Mouse (Mus musculus) intestine, embryonic 14.5 days (tissue): Measurements from ENCODE around the gene Poc1a. TPM values are rescaled to one million over a fixed set of nuclear protein-coding genes. Genes with fewer than 3 reads are reported as not detected.

Source experiments
- ATAC-seq: fragments of 200-750 bp; cut with Nextera tagmentation; replicated peaks from 2 replicates; pipeline ENCODE4 v1.8.0; 2017; ENCODE audit warnings: low read depth, moderate number of reproducible peaks, moderate TSS enrichment, moderate library complexity; ENCODE audit not compliant: low FRiP score, low TSS enrichment
- DNase-seq: peaks from one replicate; pipeline ENCODE4 v3.0.0-alpha.2; 2018; ENCODE audit warnings: low spot score
- H3K27ac ChIP-seq: fragments of 300-500 bp; sonication (generic); 2 replicates; pipeline ENCODE4 v1.5.1; 2014; ENCODE audit warnings: low read depth, mild to moderate bottlenecking, control low read depth
- H3K27me3 ChIP-seq: fragments of 300-500 bp; sonication (generic); replicated peaks from 2 replicates; pipeline ENCODE4 v1.6.1; 2014; ENCODE audit warnings: low read length, control low read depth; ENCODE audit not compliant: control insufficient read depth, insufficient read depth
- H3K36me3 ChIP-seq: fragments of 300-500 bp; sonication (generic); 2 replicates; pipeline ENCODE4 v1.6.1; 2014; ENCODE audit warnings: low read length, control low read depth; ENCODE audit not compliant: control insufficient read depth, insufficient read depth
- H3K4me1 ChIP-seq: fragments of 300-500 bp; sonication (generic); replicated peaks from 2 replicates; pipeline ENCODE4 v1.6.1; 2014; ENCODE audit warnings: low read length, control low read depth, mixed read lengths; ENCODE audit not compliant: control insufficient read depth, insufficient read depth
- H3K4me2 ChIP-seq: fragments of 300-500 bp; sonication (generic); 2 replicates; pipeline ENCODE4 v1.6.1; 2014; ENCODE audit warnings: low read length
- H3K4me3 ChIP-seq: fragments of 300-500 bp; sonication (generic); 2 replicates; pipeline ENCODE4 v1.5.1; 2014; ENCODE audit warnings: low read depth, low read length, control low read depth, mixed read lengths
- H3K9ac ChIP-seq: fragments of 300-500 bp; sonication (generic); 2 replicates; pipeline ENCODE4 v1.6.1; 2014; ENCODE audit warnings: mild to moderate bottlenecking, low read length
- H3K9me3 ChIP-seq: fragments of 300-500 bp; sonication (generic); 2 replicates; pipeline ENCODE4 v1.6.1; 2016; ENCODE audit warnings: low read length, control low read depth; ENCODE audit not compliant: control insufficient read depth
- WGBS: fragments of 180-500 bp; shearing (Covaris S2); extraction: QIAGEN DNeasy Blood & Tissue Kit; methylation state at CpG from one replicate; pipeline ENCODE4 v1.1.7; 2014; 5-methylcytosine and 5-hydroxymethylcytosine counted together
- polyA plus RNA-seq: library from polyadenylated mRNA; unstranded; fragments of >200 nt; fragmentation: Nextera tagmentation; extraction: Ambion mirVana; gene quantifications from 2 replicates; pipeline ENCODE4 v1.2.1, GENCODE M21; 2014

Gene Poc1a
- polyA plus RNA-seq, 1 experiment from 2014 or later: 29.1 TPM

DNA sequence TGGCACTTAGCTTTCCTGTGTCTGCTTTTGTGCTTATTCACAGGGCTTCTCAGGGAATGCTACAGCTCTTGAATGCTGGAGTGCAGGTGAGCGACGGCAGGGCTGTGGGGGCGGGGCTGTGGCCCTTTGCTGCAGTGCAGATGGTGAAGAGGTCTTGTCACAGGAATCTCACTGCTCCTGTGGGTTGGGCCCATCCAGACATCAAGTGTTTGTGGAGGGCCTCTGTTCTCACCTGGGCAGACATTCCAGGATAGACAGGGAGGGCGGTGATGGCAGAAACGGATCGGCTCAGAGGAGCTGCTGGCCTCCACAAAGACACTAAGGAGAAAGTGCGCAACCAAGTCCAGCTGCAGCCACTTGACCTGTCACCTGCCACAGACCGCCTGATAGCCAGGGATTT lies 45.4 kb downstream of the Poc1a start:
- no peak overlapping the region for H3K27ac ChIP-seq
- H3K9ac ChIP-seq: no peak overlapping the region
- ATAC-seq: no peak
- no peaks in the 10 kb centered on the region for H3K9me3 ChIP-seq
- no peaks in the 10 kb centered on the region for H3K27me3 ChIP-seq
- DNase-seq: no peak
- no peaks in the 10 kb centered on the region for H3K36me3 ChIP-seq
- H3K4me2 ChIP-seq: no peak overlapping the region
- no peak overlapping the region for H3K4me3 ChIP-seq
- H3K4me1 ChIP-seq: peaks cover 9% of the 10 kb centered on the region; the same call in 1 of the 2 replicates
- WGBS: 68% methylated on average over 8 of the region's 8 CpGs

DNA sequence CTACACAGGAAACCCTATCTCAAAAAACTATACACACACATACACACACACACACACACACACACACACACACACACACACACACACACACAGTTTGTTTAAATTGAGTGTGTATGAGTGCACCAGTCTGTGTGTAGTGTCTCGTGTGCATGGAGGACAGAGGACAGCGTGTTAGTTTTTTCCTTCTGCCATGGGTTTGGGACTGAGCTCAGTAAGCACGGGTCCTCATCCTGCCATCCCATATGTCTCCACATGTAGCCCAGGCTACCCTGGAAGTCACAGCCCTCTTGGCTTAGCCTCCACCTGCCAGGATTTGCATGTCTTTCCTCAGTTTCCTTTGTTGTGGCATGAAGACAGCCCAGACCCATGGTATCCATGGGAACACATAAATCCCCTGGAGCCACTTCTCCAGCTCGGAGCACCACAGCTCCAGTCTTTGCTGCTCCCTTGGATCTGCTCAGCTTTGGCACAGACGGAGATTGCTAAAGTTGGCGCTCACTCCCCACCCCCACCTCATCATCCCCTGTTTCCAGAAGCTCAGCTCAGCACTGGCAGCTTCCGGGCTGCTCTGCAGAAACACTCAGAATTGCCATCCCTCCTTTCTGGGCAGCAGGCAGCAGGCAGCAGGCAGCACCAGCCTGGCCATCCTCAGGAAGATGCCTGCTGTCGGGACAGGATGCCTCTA lies 46.4 kb downstream of the Poc1a start:
- ATAC-seq (no peak), DNase-seq (no peak)
- Histone ChIP-seq H3K4me3 (no peak overlapping the region), H3K27me3 (no peaks in the 10 kb centered on the region), H3K4me1 (peaks cover 9% of the 10 kb centered on the region; the same call in 1 of the 2 replicates), H3K9me3 (no peaks in the 10 kb centered on the region), H3K36me3 (no peaks in the 10 kb centered on the region), H3K4me2 (no peak overlapping the region), H3K27ac (no peak overlapping the region), H3K9ac (no peak overlapping the region)
- 80% methylated on average over 8 of the region's 8 CpGs for WGBS

DNA sequence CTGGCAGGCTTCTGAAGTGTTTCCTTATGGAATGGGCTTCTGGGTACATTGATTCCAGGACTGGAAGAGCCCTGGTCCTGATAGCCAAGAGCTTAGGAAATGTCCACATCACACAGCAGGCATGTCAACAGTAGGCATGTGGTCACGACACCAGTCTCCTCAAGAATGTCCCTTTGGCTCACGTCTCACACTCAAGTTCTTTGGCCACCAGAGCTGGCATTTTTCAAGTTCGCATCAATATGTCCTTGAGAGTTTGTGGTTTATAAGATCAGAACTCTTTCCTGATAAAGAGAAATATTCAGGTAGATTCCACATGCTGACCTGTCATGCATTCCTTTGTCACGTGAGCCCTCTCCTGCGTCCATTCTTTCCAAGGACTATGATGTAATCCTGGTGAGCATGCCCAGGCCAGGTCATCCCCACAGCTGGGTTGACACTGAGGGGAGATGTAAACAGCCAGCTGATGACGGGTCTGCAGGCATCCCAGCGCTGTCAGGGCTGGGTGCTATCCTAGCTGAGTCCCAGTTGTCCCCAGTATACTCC lies 47.3 kb downstream of the Poc1a start:
- Histone ChIP-seq H3K4me3 (no peak overlapping the region), H3K27ac (no peak overlapping the region), H3K9me3 (no peaks in the 10 kb centered on the region), H3K4me1 (peaks cover 9% of the 10 kb centered on the region; the same call in 1 of the 2 replicates), H3K9ac (no peak overlapping the region), H3K27me3 (no peaks in the 10 kb centered on the region), H3K36me3 (no peaks in the 10 kb centered on the region), H3K4me2 (no peak overlapping the region)
- WGBS: 60% methylated on average over 7 of the region's 7 CpGs
- ATAC-seq (no peak), DNase-seq (no peak)

DNA sequence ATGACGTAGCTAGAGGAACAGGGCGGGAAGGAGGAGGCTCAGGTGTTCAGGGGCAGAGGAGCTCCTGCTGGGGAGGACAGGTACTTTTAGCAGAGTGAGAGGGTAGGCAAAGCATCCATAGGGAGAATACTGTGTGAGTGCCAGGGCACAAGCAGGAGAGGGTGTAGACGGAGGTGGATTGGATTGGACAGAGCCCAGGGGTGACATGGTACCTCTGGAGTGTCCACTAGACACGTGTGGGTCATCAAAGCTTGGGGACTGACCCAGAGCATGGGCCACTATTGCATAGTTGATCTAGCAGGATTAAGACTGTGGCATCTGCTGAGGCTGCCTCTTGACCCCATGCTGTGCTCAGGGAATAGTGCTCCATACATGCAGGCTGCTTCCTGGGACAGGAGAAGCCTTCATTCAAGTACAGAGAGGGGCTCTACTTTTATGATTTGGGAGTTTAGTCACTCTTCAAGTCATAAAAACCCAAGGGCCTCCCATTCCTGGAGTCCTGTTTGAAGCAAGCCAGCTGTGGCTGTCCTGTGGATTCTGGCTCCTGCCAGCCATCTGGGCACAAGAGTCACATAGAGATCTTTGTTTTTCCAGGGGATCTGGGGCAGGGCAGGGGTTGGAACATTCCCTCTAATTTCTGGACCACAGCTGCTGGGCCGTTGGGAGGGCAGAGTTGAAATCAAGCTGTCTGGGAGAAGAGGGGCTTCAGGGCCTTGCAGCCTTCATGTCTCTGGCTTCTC lies 48.1 kb downstream of the Poc1a start:
- WGBS: 66% methylated on average over 5 of the region's 5 CpGs
- no peak overlapping the region for H3K9ac ChIP-seq
- H3K27me3 ChIP-seq: no peaks in the 10 kb centered on the region
- ATAC-seq: no peak
- H3K9me3 ChIP-seq: no peaks in the 10 kb centered on the region
- no peak overlapping the region for H3K4me3 ChIP-seq
- no peaks in the 10 kb centered on the region for H3K36me3 ChIP-seq
- peaks cover 9% of the 10 kb centered on the region; the same call in 1 of the 2 replicates for H3K4me1 ChIP-seq
- peak overlapping the region; percentile 24 for H3K27ac ChIP-seq
- no peak overlapping the region for H3K4me2 ChIP-seq
- no peak for DNase-seq

DNA sequence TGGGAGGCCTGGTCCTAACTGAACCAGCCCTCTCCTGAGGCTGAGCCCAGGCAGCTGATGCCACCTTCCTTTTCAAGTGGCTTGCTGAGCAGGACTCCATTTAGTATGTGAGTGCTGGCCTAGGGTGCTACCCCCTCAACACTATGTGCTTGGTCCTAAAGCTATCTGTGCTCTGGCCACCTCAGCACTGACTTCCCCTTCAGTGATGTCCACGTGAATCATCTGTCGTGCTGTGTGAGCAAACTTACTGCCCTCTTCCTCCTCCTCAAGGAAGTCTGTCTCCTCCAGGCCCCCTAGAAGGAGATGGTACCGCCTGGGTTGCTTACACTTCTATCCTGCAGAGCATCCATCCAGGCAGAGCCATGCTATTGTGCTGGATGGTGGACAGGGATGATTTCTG lies 51.9 kb downstream of the Poc1a start:
- H3K4me1 ChIP-seq: peaks cover 10% of the 10 kb centered on the region; the same call in 1 of the 2 replicates
- H3K27ac ChIP-seq: no peak overlapping the region
- H3K9ac ChIP-seq: no peak overlapping the region
- no peak overlapping the region for H3K4me2 ChIP-seq
- DNase-seq (no peak), ATAC-seq (no peak)
- no peaks in the 10 kb centered on the region for H3K9me3 ChIP-seq
- no peaks in the 10 kb centered on the region for H3K27me3 ChIP-seq
- no peak overlapping the region for H3K4me3 ChIP-seq
- no peaks in the 10 kb centered on the region for H3K36me3 ChIP-seq
- 63% methylated on average over 3 of the region's 3 CpGs for WGBS

DNA sequence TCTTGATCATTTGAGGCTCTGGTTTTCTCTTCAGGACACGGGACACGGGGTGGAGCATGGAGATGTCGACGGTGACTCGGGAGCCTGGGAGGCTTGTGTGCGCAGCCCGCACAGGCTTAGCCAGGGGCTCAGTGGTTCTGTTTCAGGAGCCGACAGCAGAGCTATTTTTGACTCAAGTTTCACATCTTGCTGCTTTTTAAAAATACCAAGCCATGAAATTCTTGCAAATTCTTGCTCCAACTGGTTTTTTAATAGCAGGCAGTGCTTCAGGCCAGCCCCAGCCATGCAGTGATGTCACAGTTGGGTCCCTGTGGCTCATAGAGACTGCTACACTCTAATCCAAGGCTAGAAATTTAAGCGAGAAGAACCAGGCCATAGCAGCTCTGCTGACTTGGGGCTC lies 56.8 kb downstream of the Poc1a start:
- WGBS: 72% methylated on average over 9 of the region's 9 CpGs
- H3K27ac ChIP-seq: peak overlapping the region; percentile 48
- no peak overlapping the region for H3K4me2 ChIP-seq
- no peaks in the 10 kb centered on the region for H3K36me3 ChIP-seq
- DNase-seq (no peak), ATAC-seq (no peak)
- H3K9me3 ChIP-seq: no peaks in the 10 kb centered on the region
- peak overlapping the region; percentile 13; the same call in 1 of the 2 replicates for H3K9ac ChIP-seq
- no peak overlapping the region for H3K4me3 ChIP-seq
- H3K4me1 ChIP-seq: peaks cover 42% of the 10 kb centered on the region
- H3K27me3 ChIP-seq: no peaks in the 10 kb centered on the region

DNA sequence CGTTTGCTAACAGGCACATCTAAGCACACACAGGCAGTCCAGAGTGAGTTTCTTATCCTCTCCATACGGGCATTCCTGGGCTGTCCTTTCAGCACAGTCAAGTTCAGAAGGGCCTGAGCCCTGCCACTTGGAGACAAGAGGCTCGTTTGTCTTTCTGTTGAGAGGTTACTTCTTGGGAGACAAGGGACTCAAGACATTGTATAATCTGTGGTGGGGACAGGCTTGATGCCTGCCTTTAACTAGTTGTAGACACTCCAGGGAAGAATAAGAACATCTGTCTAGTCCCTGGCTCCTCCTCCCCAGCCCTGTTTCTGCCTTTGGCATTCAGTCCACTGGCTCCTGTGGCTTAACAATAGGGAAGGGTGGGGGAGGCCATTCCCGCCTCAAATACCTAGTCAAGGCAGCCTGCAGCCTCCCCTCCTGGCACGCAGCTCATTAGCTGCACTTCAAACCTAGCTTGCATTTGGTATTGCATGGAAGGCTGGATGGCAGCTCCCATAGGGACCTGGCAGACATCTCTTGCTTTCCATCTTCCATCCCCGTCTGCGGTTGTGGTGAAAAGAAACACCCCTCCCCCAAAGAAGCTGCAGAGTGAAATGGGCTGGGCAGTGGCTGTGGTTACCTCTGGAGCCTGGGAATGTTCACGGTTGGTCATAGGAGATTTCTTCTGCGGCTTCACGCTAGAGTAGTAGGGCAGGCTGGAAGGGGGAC lies 57.8 kb downstream of the Poc1a start:
- Histone ChIP-seq H3K4me2 (no peak overlapping the region), H3K9me3 (no peaks in the 10 kb centered on the region), H3K4me3 (no peak overlapping the region), H3K36me3 (no peaks in the 10 kb centered on the region), H3K4me1 (peaks cover 42% of the 10 kb centered on the region), H3K9ac (no peak overlapping the region), H3K27me3 (no peaks in the 10 kb centered on the region), H3K27ac (peak overlapping the region; percentile 48)
- no peak for ATAC-seq
- 22% methylated on average over 10 of the region's 10 CpGs for WGBS
- DNase-seq: no peak

DNA sequence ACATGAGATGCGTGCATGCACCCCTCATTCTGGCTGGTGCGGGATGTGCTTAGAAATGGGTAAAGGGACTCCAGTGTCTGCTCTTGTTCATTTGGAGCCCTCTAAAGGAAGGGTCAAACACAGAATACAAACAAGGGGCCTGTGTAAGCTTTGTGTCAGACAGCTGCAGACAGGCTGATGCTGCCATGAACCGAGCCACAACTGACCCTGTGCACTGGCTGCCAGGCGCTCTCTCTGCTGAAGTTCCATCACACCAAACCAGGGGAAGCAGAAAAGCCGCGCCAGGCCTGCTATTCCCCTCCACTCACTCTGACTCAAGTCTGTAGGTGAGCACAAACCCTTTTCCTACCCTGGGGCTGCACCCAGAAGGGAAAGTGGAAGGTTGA lies 58.3 kb downstream of the Poc1a start:
- 37% methylated on average over 6 of the region's 6 CpGs for WGBS
- no peak for DNase-seq
- Histone ChIP-seq H3K27me3 (no peaks in the 10 kb centered on the region), H3K27ac (peak overlapping the region; percentile 48; the same call in 1 of the 2 replicates), H3K4me2 (no peak overlapping the region), H3K9ac (no peak overlapping the region), H3K4me1 (peaks cover 42% of the 10 kb centered on the region), H3K4me3 (no peak overlapping the region), H3K36me3 (no peaks in the 10 kb centered on the region), H3K9me3 (no peaks in the 10 kb centered on the region)
- no peak for ATAC-seq
